Mouse (Mus musculus): Measurements from ENCODE around the gene Lrmda.

The Lrmda gene

GRCm38 (mm10) chr14:22620191-22620590 lies 600.7 kb downstream of the Lrmda start:
- no peak for DNase-seq (ENCODE audit: extremely low read depth, low read depth, low spot score)

GRCm38 (mm10) chr14:22621941-22622340 lies 602.4 kb downstream of the Lrmda start:
- no peak for DNase-seq (ENCODE audit: extremely low read depth, low read depth, low spot score)

GRCm38 (mm10) chr14:22627105-22627829 lies 607.8 kb downstream of the Lrmda start:
- peak; percentile 47 for DNase-seq (ENCODE audit: extremely low read depth, low read depth, low spot score)

- no peak for DNase-seq (ENCODE audit: extremely low read depth, low read depth, low spot score)
These were observed 610.9 kb downstream of the Lrmda start for GRCm38 (mm10) chr14:22630361-22630867.

- no peak for DNase-seq (ENCODE audit: extremely low read depth, low read depth, low spot score)
These were observed 614.1 kb downstream of the Lrmda start for GRCm38 (mm10) chr14:22633612-22634011.

- no peak for DNase-seq (ENCODE audit: extremely low read depth, low read depth, low spot score)
These were observed 624.0 kb downstream of the Lrmda start for GRCm38 (mm10) chr14:22643494-22643893.

GRCm38 (mm10) chr14:22647879-22648611 lies 628.5 kb downstream of the Lrmda start:
- DNase-seq (ENCODE audit: extremely low read depth, low read depth, low spot score): no peak

GRCm38 (mm10) chr14:22649411-22649911 lies 629.9 kb downstream of the Lrmda start:
- no peak for DNase-seq (ENCODE audit: extremely low read depth, low read depth, low spot score)

GRCm38 (mm10) chr14:22649985-22650984 lies 630.8 kb downstream of the Lrmda start:
- no peak for DNase-seq (ENCODE audit: extremely low read depth, low read depth, low spot score)

GRCm38 (mm10) chr14:22651131-22651952 lies 631.8 kb downstream of the Lrmda start:
- DNase-seq (ENCODE audit: extremely low read depth, low read depth, low spot score): peak; percentile 64

GRCm38 (mm10) chr14:22662496-22662895 lies 643.0 kb downstream of the Lrmda start:
- DNase-seq (ENCODE audit: extremely low read depth, low read depth, low spot score): no peak

- DNase-seq (ENCODE audit: extremely low read depth, low read depth, low spot score): no peak
These were observed 646.9 kb downstream of the Lrmda start for GRCm38 (mm10) chr14:22666437-22666836.

GRCm38 (mm10) chr14:22668302-22668701 lies 648.8 kb downstream of the Lrmda start:
- DNase-seq (ENCODE audit: extremely low read depth, low read depth, low spot score): no peak

- DNase-seq (ENCODE audit: extremely low read depth, low read depth, low spot score): no peak
These were observed 649.2 kb downstream of the Lrmda start for GRCm38 (mm10) chr14:22668711-22669110.

- no peak for DNase-seq (ENCODE audit: extremely low read depth, low read depth, low spot score)
These were observed 654.1 kb downstream of the Lrmda start for GRCm38 (mm10) chr14:22673581-22673980.

- DNase-seq (ENCODE audit: extremely low read depth, low read depth, low spot score): no peak
These were observed 659.6 kb downstream of the Lrmda start for GRCm38 (mm10) chr14:22679008-22679704.

GRCm38 (mm10) chr14:22679705-22680643 lies 660.5 kb downstream of the Lrmda start:
- no peak for DNase-seq (ENCODE audit: extremely low read depth, low read depth, low spot score)

- no peak for DNase-seq (ENCODE audit: extremely low read depth, low read depth, low spot score)
These were observed 667.4 kb downstream of the Lrmda start for GRCm38 (mm10) chr14:22686886-22687285.
